Mouse (Mus musculus) cerebellum, adult 2 months (tissue): ENCODE data around the gene Wdr93. TPM values are rescaled to one million over a fixed set of nuclear protein-coding genes. Genes with fewer than 3 reads are reported as not detected.

Experiments
- DNase-seq, 2 experiments: peaks; one replicate each; pipeline ENCODE4 v3.0.0; 2021
- H3K27ac ChIP-seq: fragments of 200-500 bp; 2 replicates; pipeline ENCODE4 v1.5.1; 2012; ENCODE audit warnings: low read length, control low read depth, inconsistent platforms; ENCODE audit not compliant: insufficient read depth
- H3K27me3 ChIP-seq: fragments of 200-500 bp; 2 replicates; pipeline ENCODE4 v1.6.1; 2012; ENCODE audit warnings: inconsistent platforms, mild to moderate bottlenecking, low read length, moderate library complexity; ENCODE audit not compliant: control insufficient read depth, insufficient read depth
- H3K4me1 ChIP-seq: fragments of 200-500 bp; 2 replicates; pipeline ENCODE4 v1.6.1; 2011; ENCODE audit warnings: low read length; ENCODE audit not compliant: control insufficient read depth, insufficient read depth
- H3K4me3 ChIP-seq: fragments of 200-500 bp; replicated peaks from 2 replicates; pipeline ENCODE3; 2011; ENCODE audit warnings: mild to moderate bottlenecking, low read depth, low read length, control low read depth; ENCODE audit not compliant: insufficient read depth
- CTCF ChIP-seq: fragments of 200-500 bp; IDR thresholded peaks from 2 replicates; pipeline ENCODE4 v1.5.1; 2011; ENCODE audit warnings: low read depth, mild to moderate bottlenecking, control low read depth, low read length, moderate library complexity, borderline replicate concordance; ENCODE audit not compliant: insufficient read depth
- POLR2A ChIP-seq: fragments of 200-500 bp; IDR thresholded peaks from 2 replicates; pipeline ENCODE4 v1.6.1; 2011; ENCODE audit warnings: low read length, control low read depth, borderline replicate concordance; ENCODE audit not compliant: insufficient read depth
- WGBS: fragments of 180-500 bp; shearing (Covaris S2); methylation state at CpG from one replicate; pipeline ENCODE4 v1.1.7; 2018; 5-methylcytosine and 5-hydroxymethylcytosine counted together
- polyA plus RNA-seq: library from polyadenylated mRNA; depleted of rRNA; stranded (reverse); fragments of >200 nt; gene quantifications from 2 replicates; pipeline ENCODE4 v1.2.3, GENCODE M21; 2012; rRNA removed

Wdr93 gene
- 0.23 and 0.27 TPM in 2 replicates for polyA plus RNA-seq

GRCm38 (mm10) chr7:79742659-79743536 lies at the start of gene Wdr93, which contains the start of gene Pex11a:
Gene Wdr93, plus strand, starts transcription at chr7:79743163.
Gene Pex11a, minus strand, starts transcription at chr7:79743131.
- no peak for TF ChIP-seq POLR2A
- TF ChIP-seq CTCF, result no peak
- peak within 1 kb of the TSS; percentile 55 for H3K4me3 ChIP-seq
- H3K27ac ChIP-seq, result no peak within 1 kb of the TSS
- WGBS, result 3% methylated on average over 46 of the region's 46 CpGs
- H3K27me3 ChIP-seq, result no peaks in the 10 kb centered on the region
- H3K4me1 ChIP-seq, result no peaks in the 10 kb centered on the region
- peak; percentile 75 for DNase-seq

GRCm38 (mm10) chr7:79696495-79696894 lies 46.5 kb upstream of the Wdr93 start:
- Histone ChIP-seq H3K4me1 (no peaks in the 10 kb centered on the region), H3K27me3 (no peaks in the 10 kb centered on the region), H3K4me3 (no peak overlapping the region), H3K27ac (no peak overlapping the region)
- DNase-seq, result no peak
- TF ChIP-seq POLR2A (no peak), CTCF (no peak)
- 86% methylated on average over 8 of the region's 8 CpGs for WGBS

- 76% methylated on average over 16 of the region's 16 CpGs for WGBS
- DNase-seq, result no peak
- no peaks in the 10 kb centered on the region for H3K27me3 ChIP-seq
- H3K4me1 ChIP-seq, result no peaks in the 10 kb centered on the region
- no peak overlapping the region for H3K4me3 ChIP-seq
- no peak for TF ChIP-seq POLR2A
- no peak overlapping the region for H3K27ac ChIP-seq
Observed at GRCm38 (mm10) chr7:79702755-79703154, 40.2 kb upstream of the Wdr93 start.

GRCm38 (mm10) chr7:79705210-79705609 lies 37.8 kb upstream of the Wdr93 start:
- WGBS, result 85% methylated on average over 5 of the region's 5 CpGs
- DNase-seq, result no peak
- H3K4me3 ChIP-seq, result no peak overlapping the region
- H3K27me3 ChIP-seq, result no peaks in the 10 kb centered on the region
- no peak for TF ChIP-seq CTCF
- no peak for TF ChIP-seq POLR2A
- no peaks in the 10 kb centered on the region for H3K4me1 ChIP-seq
- H3K27ac ChIP-seq, result no peak overlapping the region

GRCm38 (mm10) chr7:79710130-79710607 lies 32.8 kb upstream of the Wdr93 start:
- peak; percentile 28; the same call in 1 of the 2 replicates for TF ChIP-seq CTCF
- TF ChIP-seq POLR2A, result 0 out of 2 replicates have a peak, but pooled peaks have one; percentile 30
- Histone ChIP-seq H3K4me3 (peak overlapping the region; percentile 95), H3K27me3 (no peaks in the 10 kb centered on the region), H3K4me1 (no peaks in the 10 kb centered on the region), H3K27ac (no peak overlapping the region)
- WGBS, result 2% methylated on average over 55 of the region's 55 CpGs
- peak; percentile 67 to 73 for DNase-seq

GRCm38 (mm10) chr7:79710831-79711230 lies 32.1 kb upstream of the Wdr93 start:
- H3K27ac ChIP-seq, result no peak overlapping the region
- 38% methylated on average over 17 of the region's 17 CpGs for WGBS
- TF ChIP-seq CTCF, result no peak
- no peak for TF ChIP-seq POLR2A
- DNase-seq, result peak in 1 of 2 experiments; percentile 39
- no peaks in the 10 kb centered on the region for H3K27me3 ChIP-seq
- no peaks in the 10 kb centered on the region for H3K4me1 ChIP-seq
- H3K4me3 ChIP-seq, result peak overlapping the region; percentile 95

- TF ChIP-seq POLR2A, result no peak
- no peak for TF ChIP-seq CTCF
- peak in 1 of 2 experiments; percentile 30 for DNase-seq
- 1% methylated on average over 53 of the region's 55 CpGs for WGBS
- no peaks in the 10 kb centered on the region for H3K4me1 ChIP-seq
- no peaks in the 10 kb centered on the region; the same call in 1 of the 2 replicates for H3K27me3 ChIP-seq
- H3K27ac ChIP-seq, result no peak within 1 kb of the TSS
- H3K4me3 ChIP-seq, result peak within 1 kb of the TSS; percentile 1
Observed at GRCm38 (mm10) chr7:79715187-79715981, 27.6 kb upstream of the Wdr93 start, which contains the start of gene Kif7. Gene Kif7, minus strand, starts transcription at chr7:79715720.
